Comparison of ENCODE assay signal across 8 mouse cellular contexts in genomic region chr2:156996576-156996975, GRCm38 (mm10). TPM values are rescaled to one million over a fixed set of nuclear protein-coding genes. Genes with fewer than 3 reads are reported as not detected.
DNase-seq lines count a peak whose midpoint lies in the region; ATAC-seq lines count a peak whose summit lies in the region.

No protein-coding gene starts in this region.

- DNase-seq in embryo, embryonic 10 days (ENCODE audit: low spot score), result peak; percentile 68
- no peak for DNase-seq in embryo, embryonic 9.5 days (ENCODE audit: extremely low spot score)
- DNase-seq in left cerebral cortex, adult 18-20 months (ENCODE audit: low spot score in 2 of 2), result peak; percentile 34 to 49
- DNase-seq in left cerebral cortex, adult 11 months (ENCODE audit: low spot score), result no peak
- DNase-seq in kidney, adult 9 months, result peak; percentile 76
- DNase-seq in retina, embryonic 14.5 days (ENCODE audit: low spot score), result peak; percentile 72

- ATAC-seq in activated CD4-positive, CD25-positive, alpha-beta regulatory T cell, adult 4 months, result peak; percentile 42
- ATAC-seq in monocyte, adult 5-6 weeks (replicated peaks; ENCODE audit: insufficient number of reproducible peaks, low FRiP score, low TSS enrichment, poor library complexity, severe bottlenecking), result no peak

RNA-seq across cellular contexts. Expression of gene Ndrg3, which starts 4.7 kb away (rescaled TPM):
- total RNA-seq in left cerebral cortex, adult 18-20 months (2021), result 100 to 1,000 TPM; 446 to 471 TPM
- polyA plus RNA-seq in activated CD4-positive, CD25-positive, alpha-beta regulatory T cell, adult 4 months (2017; shearing (Covaris generic)), result 100 to 1,000 TPM; 107 to 115 TPM
- 33.9 to 42.9 TPM (median 39.3 TPM) in 3 replicates for total RNA-seq in monocyte, adult 5-6 weeks (2017)

RNA-seq across cellular contexts. Expression of gene Dsn1, which starts 10.4 kb away (rescaled TPM):
- 1 to 10 TPM; 4.8 to 5.6 TPM for total RNA-seq in left cerebral cortex, adult 18-20 months (2021)
- 10 to 100 TPM; 16.0 to 17.1 TPM for polyA plus RNA-seq in activated CD4-positive, CD25-positive, alpha-beta regulatory T cell, adult 4 months (2017; shearing (Covaris generic))
- total RNA-seq in monocyte, adult 5-6 weeks (2017), result 13.4 to 31.9 TPM (median 17.8 TPM) in 3 replicates

Comparison
In these comparisons a context has a peak if more than half of its experiments do, and no peak if none do; other contexts are left out.
1. DNase-seq: peak in embryo, embryonic 10 days (single experiment), left cerebral cortex, adult 18-20 months (2 of 2), kidney, adult 9 months (single experiment) and retina, embryonic 14.5 days (single experiment); none in embryo, embryonic 9.5 days (single experiment) and left cerebral cortex, adult 11 months (single experiment).
2. RNA of gene Ndrg3, which starts 4.7 kb away (total RNA-seq): 446 to 471 TPM in left cerebral cortex, adult 18-20 months; 33.9 to 42.9 TPM in monocyte, adult 5-6 weeks; every median in the first group is over 10 times any median in the second.